14 mouse cellular contexts compared by ENCODE assay signal in genomic region chr4:56373167-56373566, GRCm38 (mm10).
"Had no signal": no experiment of that assay in that cellular context is flagged by ENCODE, and none has a peak within 500 bp of the region (broad histone marks: within the 10 kb centered on the region; RNA-seq: fewer than 3 reads in every experiment).

No protein-coding gene starts in this region.

- H3K4me3 ChIP-seq: intestine, embryonic 15.5 days; kidney, embryonic 15.5 days; left cerebral cortex, adult 2 months; liver, embryonic 13.5 days; megakaryocyte, embryonic 14.5 days; midbrain, embryonic 10.5 days; midbrain, embryonic 13.5 days had no signal

- H3K4me1 ChIP-seq: intestine, embryonic 15.5 days; kidney, embryonic 15.5 days; liver, embryonic 13.5 days; megakaryocyte, embryonic 14.5 days; midbrain, embryonic 10.5 days; midbrain, embryonic 13.5 days had no signal

- DNase-seq: kidney, adult 11 months; kidney, adult 8-10 months; kidney, postnatal 10 days; kidney, postnatal 36 days; layer of hippocampus, postnatal 36 days; liver, embryonic 13.5 days; thymus, postnatal 36 days had no signal

- H3K9me3 ChIP-seq: intestine, embryonic 15.5 days; kidney, embryonic 15.5 days; liver, embryonic 13.5 days; midbrain, embryonic 10.5 days; midbrain, embryonic 13.5 days had no signal

- H3K27ac ChIP-seq: intestine, embryonic 15.5 days; kidney, embryonic 15.5 days; left cerebral cortex, adult 2 months; liver, embryonic 13.5 days; midbrain, embryonic 10.5 days; midbrain, embryonic 13.5 days had no signal

- H3K9ac ChIP-seq: intestine, embryonic 15.5 days; kidney, embryonic 15.5 days; liver, embryonic 13.5 days; midbrain, embryonic 13.5 days had no signal

- H3K27me3 ChIP-seq: intestine, embryonic 15.5 days; kidney, embryonic 15.5 days; liver, embryonic 13.5 days; megakaryocyte, embryonic 14.5 days; midbrain, embryonic 13.5 days had no signal

- H3K36me3 ChIP-seq: intestine, embryonic 15.5 days; kidney, embryonic 15.5 days; liver, embryonic 13.5 days; midbrain, embryonic 10.5 days; midbrain, embryonic 13.5 days had no signal

- H3K4me2 ChIP-seq: intestine, embryonic 15.5 days; kidney, embryonic 15.5 days; liver, embryonic 13.5 days; midbrain, embryonic 13.5 days had no signal

- ATAC-seq: intestine, embryonic 15.5 days; midbrain, embryonic 13.5 days; midbrain, embryonic 16.5 days had no signal
